Mouse (Mus musculus) brain, embryonic 14.5 days (tissue): Measurements from ENCODE around the gene Klhdc10. TPM values are rescaled to one million over a fixed set of nuclear protein-coding genes. Genes with fewer than 3 reads are reported as not detected.
A peak's percentile ranks its signal among the peaks of the same experiment; 100 is the strongest.

Experiments used
- DNase-seq: peaks from one replicate; pipeline ENCODE4 v3.0.0-alpha.2; 2011; ENCODE audit warnings: low read depth
- CTCF ChIP-seq: fragments of 200-500 bp; IDR thresholded peaks from 2 replicates; pipeline ENCODE4 v1.5.1; 2012; ENCODE audit warnings: inconsistent platforms, mild to moderate bottlenecking, moderate library complexity, borderline replicate concordance; ENCODE audit not compliant: insufficient read depth, insufficient read length; ENCODE audit errors: extremely low read depth
- POLR2A ChIP-seq: fragments of 200-500 bp; IDR thresholded peaks from 2 replicates; pipeline ENCODE4 v1.6.1; 2012; ENCODE audit warnings: mild to moderate bottlenecking, inconsistent platforms, borderline replicate concordance; ENCODE audit not compliant: poor library complexity, insufficient read depth, insufficient read length, severe bottlenecking; ENCODE audit errors: extremely low read depth
- polyA plus RNA-seq: library from polyadenylated mRNA; depleted of rRNA; stranded (reverse); fragments of >200 nt; gene quantifications from 2 replicates; pipeline ENCODE4 v1.2.3, GENCODE M21; 2012; rRNA removed

Klhdc10 gene
- 121 and 127 TPM in 2 replicates for polyA plus RNA-seq

DNA sequence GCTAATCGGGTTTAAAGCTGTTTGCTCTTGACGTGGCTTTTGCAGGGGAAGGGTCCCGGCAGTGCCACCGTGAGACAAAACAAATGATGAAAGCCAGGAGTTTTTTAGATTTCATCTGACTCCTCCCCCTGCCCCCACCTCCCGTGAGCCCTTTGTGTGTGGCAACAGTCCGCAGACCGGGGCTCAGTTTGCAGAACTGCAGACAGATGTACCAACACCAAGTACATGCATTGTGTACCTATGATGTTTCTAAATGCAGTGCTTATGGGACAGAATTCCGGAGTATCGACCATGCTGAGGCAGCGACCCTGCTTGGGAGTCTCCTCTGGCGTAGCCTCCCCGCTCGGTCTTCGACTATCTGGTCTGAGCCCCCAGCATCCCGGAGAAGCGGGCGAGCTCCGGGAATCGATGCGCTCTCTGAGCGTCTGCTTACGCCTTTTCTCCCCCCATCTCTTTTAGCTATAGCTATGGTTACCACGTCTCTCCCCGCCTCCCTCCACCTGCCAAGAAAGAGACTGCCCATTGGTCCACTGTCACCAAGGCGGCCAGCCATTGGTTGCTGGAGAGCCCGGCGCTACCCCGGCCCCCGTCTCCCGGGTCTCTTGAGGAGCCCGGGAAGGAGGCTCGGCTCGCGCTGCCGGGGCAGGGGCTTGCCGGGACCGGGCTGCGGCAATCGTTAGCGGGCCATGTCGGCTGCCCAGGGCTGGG is at the start of gene Klhdc10:
Gene Klhdc10 (plus strand): TSS at position 561 of the 708 bp plus-strand sequence.
- peak; percentile 100 for DNase-seq
- TF ChIP-seq CTCF (no peak), POLR2A (peak; percentile 55)

DNA sequence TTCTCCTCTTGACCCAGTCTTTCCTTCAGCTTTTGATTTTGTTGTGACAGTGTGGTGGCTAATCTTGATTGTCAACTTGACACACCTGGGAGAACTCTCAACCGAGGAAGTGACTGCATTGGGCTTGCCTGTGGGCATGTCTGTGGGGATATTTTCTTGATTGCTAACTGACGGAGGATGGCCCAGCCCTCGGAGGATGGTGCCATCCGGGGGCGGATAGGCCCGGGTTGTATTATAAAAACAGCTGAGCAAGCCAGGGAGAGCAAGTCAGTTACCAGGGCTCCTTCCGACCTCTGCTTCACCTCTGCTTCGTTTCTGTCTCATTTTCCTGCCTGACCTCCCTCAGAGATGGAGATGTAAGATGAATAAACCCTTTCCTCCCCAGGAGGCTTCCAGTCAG is 48.9 kb upstream of the Klhdc10 start:
- DNase-seq = no peak
- TF ChIP-seq CTCF = no peak
- TF ChIP-seq POLR2A = no peak

DNA sequence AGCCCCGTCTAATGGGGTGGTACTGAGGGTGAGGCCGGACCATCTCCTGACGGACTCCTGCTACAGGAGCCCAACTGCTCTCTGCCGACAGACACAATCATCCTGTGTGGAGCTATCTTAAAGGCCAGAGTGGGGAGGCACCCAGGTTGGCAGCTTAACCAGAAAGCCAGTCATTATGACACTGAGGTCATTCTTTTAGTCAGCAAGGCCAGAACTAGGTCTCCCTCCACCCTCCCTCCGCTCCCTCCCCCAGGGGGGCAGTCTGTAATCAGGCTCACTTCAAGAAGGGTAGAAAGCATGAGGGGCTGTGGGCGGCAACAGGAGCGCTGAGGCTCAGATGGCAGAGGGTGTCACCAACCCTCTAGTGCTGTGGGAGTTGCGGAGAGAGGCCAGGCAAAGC is 48.0 kb upstream of the Klhdc10 start:
- DNase-seq = no peak
- TF ChIP-seq CTCF = no peak
- TF ChIP-seq POLR2A = no peak

DNA sequence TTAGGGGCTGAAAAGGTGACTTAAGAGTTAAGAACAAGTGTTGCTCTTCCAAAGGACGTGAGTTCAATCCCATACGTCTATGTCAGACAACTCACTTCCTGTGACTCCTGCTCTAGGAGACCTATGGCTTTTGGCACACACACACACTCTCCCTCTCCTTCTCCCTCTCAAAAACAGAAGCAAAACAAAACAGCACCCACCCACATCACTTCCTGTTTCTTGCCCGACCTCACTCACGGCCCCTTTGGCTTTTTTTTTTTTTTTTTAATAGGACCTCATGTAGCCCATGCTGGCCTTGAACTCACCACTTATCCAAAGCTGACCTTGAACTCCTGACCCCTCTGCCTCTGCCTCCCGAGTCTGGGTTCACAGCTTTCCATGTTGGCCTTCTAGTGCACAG is 46.9 kb upstream of the Klhdc10 start:
- DNase-seq = no peak
- TF ChIP-seq CTCF (no peak), POLR2A (no peak)

DNA sequence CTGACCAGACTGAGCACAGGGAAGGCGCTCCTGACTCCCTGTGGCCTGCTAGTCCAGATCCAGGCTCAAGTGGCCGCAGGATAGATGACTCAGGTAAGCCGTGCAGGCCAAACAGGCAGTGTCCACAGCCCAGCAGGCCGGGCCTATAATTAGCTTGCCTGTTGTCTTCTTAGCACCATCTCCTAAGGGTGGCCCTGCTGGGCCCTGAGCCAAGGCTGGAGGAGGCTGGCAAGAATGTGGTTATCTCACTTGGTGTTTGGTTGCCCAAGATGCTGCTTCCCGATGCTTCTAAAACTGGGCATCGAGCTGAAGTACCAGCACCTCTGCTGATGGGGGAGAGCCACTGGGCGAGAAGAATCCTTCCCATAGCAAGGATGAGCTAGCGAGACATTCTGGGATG is 46.0 kb upstream of the Klhdc10 start:
- no peak for DNase-seq
- TF ChIP-seq POLR2A = no peak
- no peak for TF ChIP-seq CTCF

DNA sequence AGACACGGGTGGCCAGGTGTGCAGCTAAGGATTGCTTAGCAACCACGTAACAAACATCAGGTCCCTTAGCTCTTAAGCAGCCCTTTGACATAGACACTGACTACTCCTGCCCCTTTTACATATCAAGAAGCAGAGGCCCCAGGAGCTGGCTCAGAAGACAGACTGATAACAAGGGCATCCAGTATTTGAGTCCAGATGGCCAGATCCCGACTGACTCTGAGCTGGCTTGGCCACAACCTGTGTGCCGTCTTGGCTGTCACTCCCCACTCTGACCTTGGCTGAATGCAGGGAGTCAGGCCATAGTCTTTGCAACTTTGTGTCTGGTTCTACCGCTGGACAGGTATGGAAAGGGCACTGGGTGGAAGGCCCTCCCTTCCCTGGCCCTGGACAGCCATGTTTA is 45.5 kb upstream of the Klhdc10 start:
- no peak for DNase-seq
- TF ChIP-seq POLR2A = no peak
- TF ChIP-seq CTCF = no peak

DNA sequence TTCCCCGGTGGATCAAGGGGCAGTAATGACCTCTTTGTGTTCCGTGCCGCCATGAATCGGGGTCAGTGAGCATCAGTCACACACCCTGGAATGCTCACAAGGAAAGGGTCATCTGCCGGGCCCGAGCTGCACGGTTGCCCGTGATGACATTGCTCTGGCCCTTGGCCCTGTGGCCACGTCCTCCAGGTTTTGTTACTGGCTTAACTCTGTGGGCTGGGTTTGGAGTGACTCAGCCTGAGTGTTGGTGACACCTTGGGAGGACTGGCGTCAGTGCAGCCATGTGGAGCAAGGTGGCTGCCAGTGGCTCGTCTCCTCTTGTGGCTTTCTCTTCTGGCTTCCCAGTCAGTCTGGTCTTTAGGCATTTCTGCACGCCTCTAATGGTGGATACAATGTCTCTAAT is 45.0 kb upstream of the Klhdc10 start:
- no peak for DNase-seq
- TF ChIP-seq CTCF (no peak), POLR2A (no peak)

DNA sequence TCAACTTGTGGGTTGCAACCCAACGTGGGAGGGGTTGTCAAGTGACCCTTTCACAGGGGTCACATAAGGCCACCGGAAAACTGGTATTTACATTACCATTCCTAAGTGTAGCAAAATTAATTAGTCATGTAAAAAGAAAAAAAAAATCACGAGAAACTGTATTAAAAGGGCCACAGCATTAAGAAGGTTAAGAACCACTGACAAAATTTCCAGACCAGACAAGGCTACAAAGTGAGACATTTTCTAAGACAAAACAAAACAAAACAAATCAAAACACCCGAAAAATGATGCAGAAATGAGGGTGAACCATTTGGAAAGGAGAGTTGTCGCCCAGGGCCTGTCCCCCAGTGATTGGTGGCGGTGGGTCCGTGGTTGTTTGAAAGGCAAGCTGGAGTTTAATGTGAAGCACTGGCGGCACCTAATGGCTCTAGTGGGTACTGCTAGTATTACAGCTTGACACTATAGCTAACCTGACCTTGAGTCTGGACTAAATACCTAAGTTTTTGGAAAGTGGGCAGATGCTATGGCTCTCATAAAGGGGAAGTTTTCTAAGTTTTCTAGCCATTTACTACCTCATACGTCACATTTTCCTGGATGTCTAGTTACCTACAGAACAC is 44.0 kb upstream of the Klhdc10 start:
- TF ChIP-seq POLR2A (no peak), CTCF (peak; percentile 89)
- peak; percentile 88 for DNase-seq

DNA sequence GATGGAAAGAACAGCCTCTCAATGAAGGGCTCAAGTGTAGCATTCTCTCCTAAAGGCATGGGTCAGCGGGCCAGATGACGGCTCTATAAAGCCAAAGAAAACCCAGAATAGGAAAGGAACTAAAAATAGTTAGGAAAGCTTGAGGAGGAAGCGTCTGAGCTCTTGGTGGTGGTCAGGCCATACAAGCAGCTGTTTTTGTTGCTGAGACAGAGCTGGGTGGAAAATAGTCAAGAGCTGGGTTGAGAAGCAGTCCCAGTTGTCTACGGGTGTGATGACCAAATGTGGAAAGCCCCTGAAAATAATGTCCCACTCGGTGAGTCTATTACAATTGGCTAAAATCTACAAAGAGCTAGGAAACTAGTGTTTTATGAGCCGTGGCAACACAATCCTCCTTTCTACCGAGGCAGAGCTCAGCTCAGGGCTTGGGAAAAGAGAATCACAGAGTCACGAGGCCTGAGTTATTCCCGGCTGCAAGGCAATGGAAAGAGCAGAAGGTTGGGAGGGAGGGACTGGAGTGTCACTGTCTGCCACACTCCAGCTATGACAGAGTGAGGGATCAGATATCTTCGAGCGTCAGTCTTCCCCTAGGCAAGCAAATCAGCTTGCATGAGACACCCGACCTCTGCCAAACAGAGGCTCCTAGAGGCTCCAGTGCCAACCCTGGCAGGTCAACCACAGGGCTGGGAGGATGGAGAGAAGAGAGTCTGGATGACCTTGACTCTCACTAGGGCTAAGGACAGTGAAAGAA is 41.7 kb upstream of the Klhdc10 start:
- no peak for DNase-seq
- TF ChIP-seq CTCF (no peak), POLR2A (no peak)

DNA sequence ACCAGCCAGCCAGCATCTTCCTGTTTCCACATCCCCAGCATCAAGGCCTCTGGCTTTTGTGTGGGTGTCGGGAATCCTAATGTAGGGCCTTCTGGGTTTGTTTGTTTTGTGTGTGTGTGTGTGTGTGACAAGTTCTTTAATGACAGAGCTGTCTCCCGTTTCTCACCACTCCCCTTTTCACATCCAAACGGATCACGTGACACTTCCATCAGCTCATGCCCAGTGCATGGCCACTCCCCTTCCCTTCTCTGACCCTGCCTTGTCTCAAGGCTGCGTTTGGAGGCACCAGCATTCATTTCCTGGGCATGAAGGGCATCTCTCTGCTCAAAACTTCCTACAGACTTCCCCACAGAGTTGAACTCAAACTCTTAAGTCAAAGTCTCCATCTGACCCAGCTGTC is 37.9 kb upstream of the Klhdc10 start:
- peak; percentile 8 for DNase-seq

DNA sequence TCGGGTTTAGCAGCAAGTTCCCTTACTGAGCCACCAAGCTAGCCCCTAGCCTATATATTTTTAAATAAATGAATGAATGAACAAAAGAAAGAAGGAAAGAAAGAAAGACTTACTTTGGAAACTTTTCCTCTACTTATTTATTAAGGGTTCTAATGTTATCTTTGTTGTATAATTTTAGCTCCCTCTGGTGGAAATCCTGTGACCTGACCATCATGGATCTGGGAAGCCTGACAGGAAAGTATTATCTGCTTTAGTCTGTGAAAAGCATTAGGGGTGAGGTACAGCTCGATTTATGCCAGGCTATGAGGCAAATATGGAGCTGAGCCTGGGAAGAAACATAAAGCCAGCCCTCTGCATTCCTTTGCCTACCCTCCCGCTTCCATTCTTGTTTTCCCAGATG is 32.4 kb upstream of the Klhdc10 start:
- TF ChIP-seq CTCF (no peak), POLR2A (no peak)
- DNase-seq = no peak

More for the DNA sequence above, 37.9 kb upstream of the Klhdc10 start:
- TF ChIP-seq CTCF (no peak), POLR2A (no peak)

DNA sequence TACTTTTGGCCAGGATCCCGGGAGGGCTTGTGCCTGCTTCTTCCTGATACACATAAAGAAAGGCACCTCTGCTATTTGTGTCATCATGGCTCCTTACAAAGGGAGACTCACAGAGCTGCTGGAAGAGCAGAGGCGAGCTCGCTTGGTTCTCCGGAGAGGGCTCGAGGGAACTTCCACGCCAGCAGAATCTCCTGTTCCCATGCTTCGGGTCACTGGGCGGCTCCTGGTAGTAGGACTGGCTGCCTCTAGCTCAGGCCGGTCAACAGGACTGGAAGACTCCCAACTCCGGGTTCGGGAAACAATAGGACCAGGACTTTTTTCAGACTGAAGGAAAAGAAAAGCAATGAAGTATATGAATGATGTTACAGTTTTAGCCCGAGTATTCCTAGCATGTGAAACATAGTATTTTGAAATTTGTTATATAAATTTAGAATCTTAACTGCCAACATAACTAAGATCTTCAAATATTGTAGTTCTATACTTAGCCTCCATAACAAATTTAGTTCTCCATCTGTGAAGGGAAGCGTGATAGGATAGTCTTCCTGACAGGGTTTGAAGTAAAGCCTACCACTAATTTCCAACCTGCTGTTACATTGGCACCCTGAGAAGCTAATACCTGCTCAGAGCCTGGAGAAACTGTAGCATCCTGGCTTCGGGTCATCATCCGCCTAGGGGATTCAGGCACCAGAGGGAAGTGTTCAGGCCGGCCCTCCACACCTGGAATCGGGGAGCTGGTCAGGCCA is 28.9 kb upstream of the Klhdc10 start:
- DNase-seq = no peak
- TF ChIP-seq CTCF (no peak), POLR2A (no peak)
